Mouse (Mus musculus) limb, embryonic 14.5 days (tissue): ENCODE data around the gene Ap1g2. TPM values are rescaled to one million over a fixed set of nuclear protein-coding genes. Genes with fewer than 3 reads are reported as not detected.

Experiments
- ATAC-seq: fragments of 200-750 bp; cut with Nextera tagmentation; 2 replicates; pipeline ENCODE4 v1.8.0; 2017; ENCODE audit warnings: low read depth, moderate number of reproducible peaks, moderate TSS enrichment; ENCODE audit not compliant: low FRiP score
- DNase-seq: peaks from one replicate; pipeline ENCODE4 v3.0.0-alpha.2; 2015; ENCODE audit warnings: low spot score
- H3K27ac ChIP-seq: fragments of 300-500 bp; sonication (generic); replicated peaks from 2 replicates; pipeline ENCODE4 v1.5.1; 2014; ENCODE audit warnings: low read depth, mild to moderate bottlenecking, low read length, moderate library complexity, mixed read lengths
- H3K27me3 ChIP-seq: fragments of 300-500 bp; sonication (generic); 2 replicates; pipeline ENCODE4 v1.6.1; 2014; ENCODE audit warnings: low read length, mixed read lengths; ENCODE audit not compliant: control insufficient read depth, insufficient read depth
- H3K36me3 ChIP-seq: fragments of 300-500 bp; sonication (generic); 2 replicates; pipeline ENCODE4 v1.6.1; 2014; ENCODE audit warnings: mild to moderate bottlenecking, low read length, moderate library complexity, mixed read lengths; ENCODE audit not compliant: control insufficient read depth, insufficient read depth
- H3K4me1 ChIP-seq: fragments of 300-500 bp; sonication (generic); 2 replicates; pipeline ENCODE4 v1.6.1; 2014; ENCODE audit warnings: antibody characterized with exemption, low read length, mixed read lengths; ENCODE audit not compliant: control insufficient read depth, insufficient read depth
- H3K4me2 ChIP-seq: fragments of 300-500 bp; sonication (generic); replicated peaks from 2 replicates; pipeline ENCODE4 v1.6.1; 2014; ENCODE audit warnings: low read depth, mild to moderate bottlenecking, low read length, moderate library complexity; ENCODE audit not compliant: severe bottlenecking
- H3K4me3 ChIP-seq: fragments of 300-500 bp; sonication (generic); replicated peaks from 2 replicates; pipeline ENCODE4 v1.5.1; 2014; ENCODE audit warnings: low read length
- H3K9ac ChIP-seq: fragments of 300-500 bp; sonication (generic); 2 replicates; pipeline ENCODE4 v1.6.1; 2014; ENCODE audit warnings: mild to moderate bottlenecking, low read depth, low read length, moderate library complexity; ENCODE audit not compliant: severe bottlenecking
- H3K9me3 ChIP-seq: fragments of 300-500 bp; sonication (generic); 2 replicates; pipeline ENCODE4 v1.6.1; 2016; ENCODE audit warnings: low read length; ENCODE audit not compliant: control insufficient read depth
- POLR2A ChIP-seq: fragments of 200-500 bp; IDR thresholded peaks from 2 replicates; pipeline ENCODE4 v1.8.0; 2012; ENCODE audit warnings: inconsistent platforms, mild to moderate bottlenecking, moderate library complexity, borderline replicate concordance; ENCODE audit not compliant: insufficient read depth, insufficient read length; ENCODE audit errors: extremely low read depth
- WGBS: fragments of 180-500 bp; shearing (Covaris S2); extraction: QIAGEN DNeasy Blood & Tissue Kit; methylation state at CpG from one replicate; pipeline ENCODE4 v1.1.7; 2014; 5-methylcytosine and 5-hydroxymethylcytosine counted together
- polyA plus RNA-seq, 2 experiments: library from polyadenylated mRNA; depleted of rRNA in 1 of 2; stranded (reverse) in 1 of 2; unstranded in 1 of 2; fragments of >200 nt; fragmentation: Nextera tagmentation in 1 of 2; extraction: Ambion mirVana in 1 of 2; gene quantifications; 2 replicates each; pipeline versions ENCODE4 v1.2.1 to v1.2.3; 2012 to 2014

Ap1g2 gene
- polyA plus RNA-seq, 2 experiments, result 20.4 to 22.9 TPM

- no peaks in the 10 kb centered on the region for H3K36me3 ChIP-seq
- no peaks in the 10 kb centered on the region for H3K9me3 ChIP-seq
- H3K27me3 ChIP-seq, result peaks cover 28% of the 10 kb centered on the region
- no peak overlapping the region for H3K9ac ChIP-seq
- no peak for TF ChIP-seq POLR2A
- peak; percentile 30 for DNase-seq
- H3K4me2 ChIP-seq, result no peak overlapping the region
- no peak overlapping the region for H3K4me3 ChIP-seq
- peaks cover 24% of the 10 kb centered on the region for H3K4me1 ChIP-seq
- WGBS, result 79% methylated on average over 4 of the region's 4 CpGs
- ATAC-seq, result no peak
- no peak overlapping the region for H3K27ac ChIP-seq
Measured at GRCm38 (mm10) chr14:55118852-55119251, 12.5 kb upstream of the Ap1g2 start.

GRCm38 (mm10) chr14:55116425-55117200 lies 10.2 kb upstream of the Ap1g2 start, which contains the start of gene Jph4:
Gene Jph4 (minus strand): TSS chr14:55116935.
- H3K4me2 ChIP-seq, result peak within 1 kb of the TSS; percentile 99
- H3K27ac ChIP-seq, result no peak within 1 kb of the TSS
- H3K4me3 ChIP-seq, result peak within 1 kb of the TSS; percentile 64
- peak; percentile 14; the same call in 1 of the 2 replicates for ATAC-seq
- H3K36me3 ChIP-seq, result no peaks in the 10 kb centered on the region; the same call in 1 of the 2 replicates
- DNase-seq, result no peak
- no peaks in the 10 kb centered on the region for H3K9me3 ChIP-seq
- H3K27me3 ChIP-seq, result peaks cover 39% of the 10 kb centered on the region
- H3K4me1 ChIP-seq, result peaks cover 10% of the 10 kb centered on the region; the same call in 1 of the 2 replicates
- peak within 1 kb of the TSS; percentile 66; the same call in 1 of the 2 replicates for H3K9ac ChIP-seq
- no peak for TF ChIP-seq POLR2A
- 3% methylated on average over 19 of the region's 21 CpGs for WGBS

DNA sequence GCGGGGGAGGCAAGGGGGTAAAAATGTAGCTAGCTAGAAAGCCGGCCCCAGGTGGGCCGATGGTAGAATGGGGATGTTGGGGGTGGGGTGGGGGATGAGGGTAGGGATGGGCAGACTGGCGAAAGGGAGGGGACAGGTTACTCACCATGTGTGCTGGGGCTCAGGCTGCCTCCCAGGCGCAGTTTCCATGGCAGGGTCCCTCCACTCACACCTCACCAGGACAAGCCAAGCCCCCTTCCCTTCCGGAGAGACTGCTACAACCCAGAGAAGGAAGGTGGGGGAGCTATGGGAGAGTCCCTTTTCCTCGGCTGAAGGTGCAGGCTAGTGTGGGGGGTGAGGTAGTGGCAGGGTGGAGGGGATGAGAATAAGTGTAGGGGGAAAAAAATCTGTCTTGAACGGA lies 9.5 kb upstream of the Ap1g2 start:
- WGBS, result under 1% methylated on average over 7 of the region's 8 CpGs
- Histone ChIP-seq H3K36me3 (no peaks in the 10 kb centered on the region; the same call in 1 of the 2 replicates), H3K4me2 (peak overlapping the region; percentile 99), H3K4me1 (peaks cover 10% of the 10 kb centered on the region; the same call in 1 of the 2 replicates), H3K9me3 (no peaks in the 10 kb centered on the region), H3K4me3 (peak overlapping the region; percentile 64), H3K9ac (peak overlapping the region; percentile 66; the same call in 1 of the 2 replicates), H3K27me3 (peaks cover 39% of the 10 kb centered on the region), H3K27ac (no peak overlapping the region)
- DNase-seq, result no peak
- no peak for TF ChIP-seq POLR2A
- no peak for ATAC-seq

DNA sequence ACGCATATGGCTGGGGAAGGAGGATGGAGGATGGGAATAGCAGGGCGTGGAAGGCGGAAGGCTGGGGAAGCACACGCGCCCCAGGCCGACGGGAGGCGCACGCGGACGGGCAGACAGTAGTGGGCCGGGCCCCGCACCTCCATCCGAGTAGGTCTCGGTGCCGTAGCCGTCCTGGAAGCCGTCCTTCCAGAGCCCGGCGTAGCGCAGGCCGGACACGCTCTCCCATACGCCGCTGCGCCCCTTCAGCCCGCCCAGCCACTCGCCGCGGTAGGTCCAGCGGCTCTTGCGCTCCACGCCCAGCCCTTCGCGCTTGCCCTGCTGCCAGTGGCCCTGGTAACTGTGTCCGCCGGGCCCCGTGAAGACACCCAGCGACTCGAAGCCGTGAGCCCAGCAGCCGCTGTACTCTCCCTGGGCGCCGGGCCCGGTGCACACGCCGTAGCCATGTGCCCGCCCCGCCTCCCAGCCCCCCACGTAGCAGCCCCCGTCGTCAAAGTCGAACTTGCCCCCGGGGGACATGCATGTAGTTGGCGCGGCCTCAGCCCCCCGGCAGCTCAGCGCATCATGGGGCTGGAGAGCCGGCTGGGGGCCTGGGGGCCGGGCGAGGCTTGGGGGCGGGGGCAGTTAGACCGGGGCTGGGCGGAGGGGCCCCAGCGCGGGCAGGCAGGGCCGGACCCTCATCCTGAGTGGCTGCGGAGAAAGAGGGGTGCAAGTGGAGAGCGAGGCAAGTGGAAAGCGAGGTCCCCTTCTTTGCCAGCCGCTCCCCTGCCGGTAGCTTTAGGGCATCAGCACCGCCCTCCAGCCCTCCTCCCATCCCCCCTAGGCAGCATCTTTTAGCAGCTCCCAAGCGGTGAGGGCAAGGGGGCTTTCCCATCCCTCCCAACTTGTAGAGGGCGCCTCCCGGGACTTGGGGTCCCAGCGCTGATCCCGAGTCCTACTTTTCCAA lies 8.6 kb upstream of the Ap1g2 start:
- H3K4me1 ChIP-seq, result peaks cover 10% of the 10 kb centered on the region; the same call in 1 of the 2 replicates
- H3K4me2 ChIP-seq, result peak overlapping the region; percentile 99
- ATAC-seq (peak; percentile 62), DNase-seq (peak; percentile 55)
- H3K27ac ChIP-seq, result no peak overlapping the region
- peaks cover 39% of the 10 kb centered on the region for H3K27me3 ChIP-seq
- no peak for TF ChIP-seq POLR2A
- no peaks in the 10 kb centered on the region; the same call in 1 of the 2 replicates for H3K36me3 ChIP-seq
- under 1% methylated on average over 46 of the region's 78 CpGs for WGBS
- H3K9ac ChIP-seq, result peak overlapping the region; percentile 66
- H3K9me3 ChIP-seq, result no peaks in the 10 kb centered on the region
- H3K4me3 ChIP-seq, result peak overlapping the region; percentile 64
